Mouse (Mus musculus) cortical plate, adult 2 months (tissue): ENCODE data around the gene Cpne4.

ENCODE experiments used
- CTCF ChIP-seq: fragments of 200-500 bp; IDR thresholded peaks from 2 replicates; pipeline ENCODE4 v1.5.1; 2011; ENCODE audit warnings: mild to moderate bottlenecking, control low read depth, low read length; ENCODE audit not compliant: insufficient read depth; ENCODE audit errors: extremely low read depth
- POLR2A ChIP-seq: fragments of 200-500 bp; IDR thresholded peaks from 2 replicates; pipeline ENCODE4 v1.6.1; 2011; ENCODE audit warnings: mild to moderate bottlenecking, low read length, control low read depth; ENCODE audit not compliant: insufficient read depth; ENCODE audit errors: extremely low read depth

DNA sequence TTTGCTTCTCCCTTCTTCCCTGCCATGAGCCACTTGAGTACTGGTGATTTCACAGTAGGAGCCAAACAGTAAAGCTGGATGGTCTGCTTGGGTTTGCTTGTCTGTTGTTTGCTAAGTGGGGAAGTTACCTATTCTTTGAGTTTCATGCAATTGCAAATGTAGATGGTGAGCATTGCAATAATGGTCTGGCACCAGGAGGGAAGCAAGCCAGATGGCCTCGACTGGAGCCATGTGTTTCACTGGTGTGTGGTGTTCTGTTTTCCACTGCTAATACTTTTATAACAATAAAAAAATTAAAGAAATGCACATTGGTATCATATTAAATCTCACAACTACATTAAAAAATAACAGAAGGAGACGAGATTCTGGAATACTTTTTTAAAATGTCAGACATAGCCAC is 502.6 kb downstream of the Cpne4 start:
- no peak for TF ChIP-seq CTCF
- no peak for TF ChIP-seq POLR2A
